13 mouse cellular contexts compared by ENCODE assay signal in genomic region chr15:96599852-96600781, GRCm38 (mm10). TPM values are rescaled to one million over a fixed set of nuclear protein-coding genes. Genes with fewer than 3 reads are reported as not detected.
A peak's percentile ranks its signal among the peaks of the same experiment; 100 is the strongest.
DNase-seq lines count a peak whose midpoint lies in the region; ATAC-seq and TF ChIP-seq lines count a peak whose summit lies in the region.
"Had no signal": no experiment of that assay in that cellular context is flagged by ENCODE, and none has a peak within 500 bp of the region (broad histone marks: within the 10 kb centered on the region; RNA-seq: fewer than 3 reads in every experiment).

No protein-coding gene starts in this region.

- ATAC-seq in forebrain, embryonic 12.5 days (ENCODE audit: low FRiP score): 0 out of 2 replicates have a peak, but pooled peaks have one; percentile 34
- peak; percentile 11; the same call in 1 of the 2 replicates for ATAC-seq in stomach, embryonic 16.5 days (ENCODE audit: insufficient read depth, low FRiP score)

- no peak for TF ChIP-seq POLR2A in lung, adult 2 months (IDR thresholded peaks at IDR 0.05; ENCODE audit: borderline replicate concordance, extremely low read depth, low read depth, low read length)

- peaks cover 29% of the 10 kb centered on the region for H3K36me3 ChIP-seq in forebrain, embryonic 12.5 days (replicated peaks)
- peaks cover 91% of the 10 kb centered on the region for H3K36me3 ChIP-seq in forebrain, embryonic 10.5 days (replicated peaks)
- H3K36me3 ChIP-seq in stomach, embryonic 16.5 days (ENCODE audit: control insufficient read depth, insufficient read depth, low read length): no peaks in the 10 kb centered on the region

- no peak overlapping the region for H3K9ac ChIP-seq in forebrain, embryonic 12.5 days
- H3K9ac ChIP-seq in stomach, embryonic 16.5 days (ENCODE audit: low read length): no peak overlapping the region
- H3K9ac ChIP-seq: heart, embryonic 12.5 days had no signal

- H3K27me3 ChIP-seq in forebrain, embryonic 12.5 days: no peaks in the 10 kb centered on the region
- H3K27me3 ChIP-seq in forebrain, embryonic 10.5 days (ENCODE audit: poor library complexity, severe bottlenecking): no peaks in the 10 kb centered on the region
- no peaks in the 10 kb centered on the region for H3K27me3 ChIP-seq in stomach, embryonic 16.5 days (ENCODE audit: control insufficient read depth, insufficient read depth, low read length)
- H3K27me3 ChIP-seq: heart, embryonic 12.5 days had no signal

- no peak overlapping the region for H3K27ac ChIP-seq in forebrain, embryonic 12.5 days
- H3K27ac ChIP-seq in forebrain, embryonic 10.5 days: no peak overlapping the region
- H3K27ac ChIP-seq in stomach, embryonic 16.5 days (ENCODE audit: low read length): peak overlapping the region; percentile 39; the same call in 1 of the 2 replicates
- H3K27ac ChIP-seq: left cerebral cortex, adult 2 months had no signal

- no peak overlapping the region for H3K4me2 ChIP-seq in forebrain, embryonic 12.5 days
- H3K4me2 ChIP-seq in stomach, embryonic 16.5 days (ENCODE audit: low read depth, low read length): no peak overlapping the region
- H3K4me2 ChIP-seq: heart, embryonic 12.5 days had no signal

- no peak overlapping the region for H3K4me3 ChIP-seq in forebrain, embryonic 12.5 days (replicated peaks)
- H3K4me3 ChIP-seq in forebrain, embryonic 10.5 days: no peak overlapping the region
- H3K4me3 ChIP-seq in lung, adult 2 months (replicated peaks; ENCODE audit: extremely low read depth, low read depth, low read length): no peak overlapping the region
- no peak overlapping the region for H3K4me3 ChIP-seq in stomach, embryonic 16.5 days (replicated peaks; ENCODE audit: low read length)
- H3K4me3 ChIP-seq: heart, embryonic 12.5 days; left cerebral cortex, adult 2 months had no signal

- WGBS in forebrain, embryonic 12.5 days: 54% methylated on average over 21 of the region's 21 CpGs
- 86% methylated on average over 21 of the region's 21 CpGs for WGBS in forebrain, embryonic 10.5 days
- WGBS in lung, adult 2 months: 72% methylated on average over 21 of the region's 21 CpGs
- WGBS in stomach, embryonic 16.5 days: 69% methylated on average over 21 of the region's 21 CpGs

- no peaks in the 10 kb centered on the region for H3K9me3 ChIP-seq in forebrain, embryonic 12.5 days
- H3K9me3 ChIP-seq in forebrain, embryonic 10.5 days: no peaks in the 10 kb centered on the region
- H3K9me3 ChIP-seq in stomach, embryonic 16.5 days (replicated peaks; ENCODE audit: control insufficient read depth, low read length): no peaks in the 10 kb centered on the region
- H3K9me3 ChIP-seq: heart, embryonic 12.5 days had no signal

- peaks cover 53% of the 10 kb centered on the region for H3K4me1 ChIP-seq in forebrain, embryonic 12.5 days
- peaks cover 14% of the 10 kb centered on the region for H3K4me1 ChIP-seq in forebrain, embryonic 10.5 days
- H3K4me1 ChIP-seq in lung, adult 2 months (ENCODE audit: control insufficient read depth, insufficient read depth, low read length): no peaks in the 10 kb centered on the region
- H3K4me1 ChIP-seq in stomach, embryonic 16.5 days (ENCODE audit: control insufficient read depth, insufficient read depth, low read length): peaks cover 12% of the 10 kb centered on the region; the same call in 1 of the 2 replicates

- no peak for TF ChIP-seq CTCF in lung, adult 2 months (IDR thresholded peaks at IDR 0.05; ENCODE audit: insufficient read depth, low read length)

- no peak for DNase-seq in forebrain, embryonic 10.5 days (ENCODE audit: extremely low spot score, low spot score)
- peak; percentile 20 for DNase-seq in lung, postnatal 36 days
- DNase-seq in lung, adult 2 months: no peak
- DNase-seq in layer of hippocampus, adult 9-11 months: peak; percentile 41
- DNase-seq in spleen, postnatal 10 days (ENCODE audit: low spot score in 2 of 2): no peak
- DNase-seq in kidney, postnatal 4 days: no peak
- DNase-seq: adrenal gland, postnatal 36 days; B cell, adult 2 months; kidney, adult 18-20 months had no signal

RNA-seq across cellular contexts. Expression of gene Slc38a1, which starts 42.6 kb away (rescaled TPM):
- polyA plus RNA-seq in forebrain, embryonic 12.5 days (2016; fragmentation: Nextera tagmentation; extraction: Ambion mirVana): 148 and 166 TPM in 2 replicates
- polyA plus RNA-seq in forebrain, embryonic 10.5 days (2016; fragmentation: Nextera tagmentation; extraction: Ambion mirVana): 127 and 138 TPM in 2 replicates
- 17.6 and 19.9 TPM in 2 replicates for polyA plus RNA-seq in lung, adult 2 months (2012; rRNA removed)
- 55.6 and 58.0 TPM in 2 replicates for polyA plus RNA-seq in stomach, embryonic 16.5 days (2015; fragmentation: Nextera tagmentation; extraction: Ambion mirVana)

Comparison
In these comparisons a context has a peak if more than half of its experiments do, and no peak if none do; other contexts are left out.
1. DNase-seq: peak in lung, postnatal 36 days (single experiment) and layer of hippocampus, adult 9-11 months (single experiment); none in forebrain, embryonic 10.5 days (single experiment), lung, adult 2 months (single experiment), spleen, postnatal 10 days (0 of 2) and kidney, postnatal 4 days (0 of 2).